Mouse (Mus musculus) cerebral cortex, adult 2 months (tissue): ENCODE results near the gene Psg26.

Source experiments
- WGBS: fragments of 180-500 bp; shearing (Covaris S2); methylation state at CpG from one replicate; pipeline ENCODE4 v1.1.7; 2018; 5-methylcytosine and 5-hydroxymethylcytosine counted together

Gene Psg26

GRCm38 (mm10) chr7:18484077-18484476 lies at the start of gene Psg26:
Gene Psg26 (minus strand): TSS chr7:18484177.
- 63% methylated on average over 1 of the region's 1 CpGs for WGBS

GRCm38 (mm10) chr7:18533420-18533819 lies 49.4 kb upstream of the Psg26 start:
- 48% methylated on average over 3 of the region's 3 CpGs for WGBS

GRCm38 (mm10) chr7:18532169-18532568 lies 48.2 kb upstream of the Psg26 start, which contains the start of gene Psg25:
Gene Psg25 (minus strand): TSS chr7:18532269.
- WGBS: 93% methylated on average over 1 of the region's 1 CpGs

- WGBS: 94% methylated on average over 8 of the region's 8 CpGs
Observed at GRCm38 (mm10) chr7:18524668-18525067, 40.7 kb upstream of the Psg26 start.

GRCm38 (mm10) chr7:18512417-18512816 lies 28.4 kb upstream of the Psg26 start:
- WGBS: 49% methylated on average over 2 of the region's 2 CpGs

GRCm38 (mm10) chr7:18511479-18511878 lies 27.5 kb upstream of the Psg26 start:
- WGBS: 27% methylated on average over 9 of the region's 9 CpGs

- 80% methylated on average over 2 of the region's 2 CpGs for WGBS
Observed at GRCm38 (mm10) chr7:18431941-18432340, 52.0 kb downstream of the Psg26 start, which contains the start of gene Psg28. Gene Psg28 (minus strand): TSS chr7:18432041.
